18 mouse cellular contexts compared by ENCODE assay signal in the genomic region with DNA sequence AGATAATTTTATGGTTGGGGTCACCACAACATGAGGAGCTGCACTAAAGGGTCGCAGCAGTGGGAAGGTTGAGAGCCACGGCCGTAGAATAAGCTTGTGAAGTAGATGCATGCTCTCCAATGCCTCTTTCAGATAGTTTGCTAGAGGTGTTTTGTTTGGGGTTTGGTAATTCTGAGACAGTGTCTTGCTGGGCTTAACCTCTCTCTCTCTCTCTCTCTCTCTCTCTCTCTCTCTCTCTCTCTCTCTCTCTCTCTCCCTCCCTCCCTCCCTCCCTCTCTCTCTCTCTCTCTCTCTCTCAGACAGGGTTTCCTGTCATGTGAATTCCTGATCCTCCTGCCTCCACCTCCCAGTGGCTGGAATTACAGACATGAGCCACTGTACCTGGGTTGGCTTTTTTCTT.
"Had no signal": no experiment of that assay in that cellular context is flagged by ENCODE, and none has a peak within 500 bp of the region (broad histone marks: within the 10 kb centered on the region; RNA-seq: fewer than 3 reads in every experiment).

No protein-coding gene starts in this region.

- DNase-seq: kidney, adult 2 months; kidney, postnatal 25 days; liver; liver, embryonic 13.5 days; lung, embryonic 14.5 days; midbrain, embryonic 14.5 days; right cerebral cortex, adult 18-20 months; right cerebral cortex, postnatal 14 days; right cerebral cortex, postnatal 4 days; thymus, postnatal 36 days had no signal

- H3K27ac ChIP-seq: kidney, postnatal 0 days; limb, embryonic 10.5 days; limb, embryonic 13.5 days; liver, embryonic 13.5 days; neural tube, embryonic 12.5 days; stomach, postnatal 0 days had no signal

- H3K36me3 ChIP-seq: neural tube, embryonic 12.5 days; neural tube, embryonic 15.5 days had no signal

- H3K9ac ChIP-seq: limb, embryonic 13.5 days; liver, embryonic 13.5 days; lung, embryonic 14.5 days; neural tube, embryonic 12.5 days; neural tube, embryonic 15.5 days had no signal

- H3K9me3 ChIP-seq: limb, embryonic 10.5 days; limb, embryonic 13.5 days; liver, embryonic 13.5 days; neural tube, embryonic 12.5 days; neural tube, embryonic 15.5 days had no signal

- H3K27me3 ChIP-seq: limb, embryonic 13.5 days; neural tube, embryonic 12.5 days; neural tube, embryonic 15.5 days had no signal

- ATAC-seq: lung, postnatal 0 days had no signal

- H3K4me2 ChIP-seq: limb, embryonic 13.5 days; liver, embryonic 13.5 days; lung, embryonic 14.5 days; midbrain, embryonic 11.5 days; neural tube, embryonic 12.5 days; neural tube, embryonic 15.5 days had no signal

- H3K4me3 ChIP-seq: limb, embryonic 10.5 days; limb, embryonic 13.5 days; liver, embryonic 13.5 days; neural tube, embryonic 12.5 days; neural tube, embryonic 15.5 days had no signal
